Mouse (Mus musculus): ENCODE measurements at regions not wholly inside any gene's neighbourhood (a gene's known extent, or its start where the extent isn't known, plus 50 kb on each side); places are given as distances from the start of the nearest gene placed in this dataset.
"Not testable (repeated sequence)": the region's sequence is repeated elsewhere in the genome, so short reads cannot be mapped to it uniquely, and the experiment has no call there.

- 69% methylated on average over 10 of the region's 10 CpGs for WGBS (ENCODE audit: insufficient replicate concordance)
- Histone ChIP-seq H3K9me3 (replicated peaks; ENCODE audit: control insufficient read depth, low read length) (no peaks in the 10 kb centered on the region), H3K4me2 (no peak overlapping the region), H3K9ac (ENCODE audit: low read depth, low read length) (no peak overlapping the region), H3K4me1 (ENCODE audit: control insufficient read depth, insufficient read depth, low read length) (no peaks in the 10 kb centered on the region), H3K27ac (ENCODE audit: low read depth, low read length) (no peak overlapping the region), H3K36me3 (ENCODE audit: control insufficient read depth, insufficient read depth, low read length) (no peaks in the 10 kb centered on the region), H3K4me3 (ENCODE audit: low read depth, low read length) (no peak overlapping the region), H3K27me3 (ENCODE audit: control insufficient read depth, insufficient read depth, low read length) (no peaks in the 10 kb centered on the region)
- ATAC-seq (replicated peaks; ENCODE audit: insufficient number of reproducible peaks, low FRiP score, low TSS enrichment): no peak
Observed at GRCm38 (mm10) chr17:4875086-4876046, 118.8 kb upstream of the Arid1b start.

GRCm38 (mm10) chr17:4876431-4876830, 117.7 kb upstream of the Arid1b start:
- Histone ChIP-seq H3K4me1 (ENCODE audit: control insufficient read depth, insufficient read depth, low read length) (no peaks in the 10 kb centered on the region), H3K36me3 (ENCODE audit: control insufficient read depth, insufficient read depth, low read length) (no peaks in the 10 kb centered on the region), H3K4me3 (ENCODE audit: low read depth, low read length) (no peak overlapping the region), H3K27ac (ENCODE audit: low read depth, low read length) (no peak overlapping the region), H3K4me2 (no peak overlapping the region), H3K27me3 (ENCODE audit: control insufficient read depth, insufficient read depth, low read length) (no peaks in the 10 kb centered on the region), H3K9me3 (replicated peaks; ENCODE audit: control insufficient read depth, low read length) (no peaks in the 10 kb centered on the region), H3K9ac (ENCODE audit: low read depth, low read length) (no peak overlapping the region)
- 71% methylated on average over 4 of the region's 4 CpGs for WGBS (ENCODE audit: insufficient replicate concordance)
- ATAC-seq (replicated peaks; ENCODE audit: insufficient number of reproducible peaks, low FRiP score, low TSS enrichment): no peak

- H3K4me2 ChIP-seq: no peak overlapping the region
- no peak overlapping the region for H3K9ac ChIP-seq (ENCODE audit: low read depth, low read length)
- H3K27ac ChIP-seq (ENCODE audit: low read depth, low read length): no peak overlapping the region
- no peaks in the 10 kb centered on the region for H3K36me3 ChIP-seq (ENCODE audit: control insufficient read depth, insufficient read depth, low read length)
- ATAC-seq (replicated peaks; ENCODE audit: insufficient number of reproducible peaks, low FRiP score, low TSS enrichment): no peak
- no peak overlapping the region for H3K4me3 ChIP-seq (ENCODE audit: low read depth, low read length)
- WGBS (ENCODE audit: insufficient replicate concordance): 81% methylated on average over 5 of the region's 5 CpGs
- no peaks in the 10 kb centered on the region for H3K9me3 ChIP-seq (replicated peaks; ENCODE audit: control insufficient read depth, low read length)
- H3K4me1 ChIP-seq (ENCODE audit: control insufficient read depth, insufficient read depth, low read length): no peaks in the 10 kb centered on the region
- H3K27me3 ChIP-seq (ENCODE audit: control insufficient read depth, insufficient read depth, low read length): no peaks in the 10 kb centered on the region
Observed at GRCm38 (mm10) chr17:4881473-4881872, 112.7 kb upstream of the Arid1b start.

- H3K9ac ChIP-seq (ENCODE audit: low read depth, low read length): no peak overlapping the region
- H3K27ac ChIP-seq (ENCODE audit: low read depth, low read length): no peak overlapping the region
- no peak overlapping the region for H3K4me2 ChIP-seq
- no peaks in the 10 kb centered on the region for H3K4me1 ChIP-seq (ENCODE audit: control insufficient read depth, insufficient read depth, low read length)
- H3K4me3 ChIP-seq (ENCODE audit: low read depth, low read length): no peak overlapping the region
- no peaks in the 10 kb centered on the region for H3K27me3 ChIP-seq (ENCODE audit: control insufficient read depth, insufficient read depth, low read length)
- H3K36me3 ChIP-seq (ENCODE audit: control insufficient read depth, insufficient read depth, low read length): no peaks in the 10 kb centered on the region
- WGBS (ENCODE audit: insufficient replicate concordance): 70% methylated on average over 2 of the region's 2 CpGs
- ATAC-seq (replicated peaks; ENCODE audit: insufficient number of reproducible peaks, low FRiP score, low TSS enrichment): no peak
- H3K9me3 ChIP-seq (replicated peaks; ENCODE audit: control insufficient read depth, low read length): no peaks in the 10 kb centered on the region
Observed at GRCm38 (mm10) chr17:4884083-4884482, 110.0 kb upstream of the Arid1b start.

GRCm38 (mm10) chr17:4884761-4885160, 109.4 kb upstream of the Arid1b start:
- no peak overlapping the region for H3K27ac ChIP-seq (ENCODE audit: low read depth, low read length)
- 67% methylated on average over 3 of the region's 3 CpGs for WGBS (ENCODE audit: insufficient replicate concordance)

GRCm38 (mm10) chr17:4887331-4887730, 106.8 kb upstream of the Arid1b start:
- not testable (repeated sequence) for H3K9me3 ChIP-seq (replicated peaks; ENCODE audit: control insufficient read depth, low read length); ATAC-seq (replicated peaks; ENCODE audit: insufficient number of reproducible peaks, low FRiP score, low TSS enrichment); H3K9ac ChIP-seq (ENCODE audit: low read depth, low read length); H3K4me3 ChIP-seq (ENCODE audit: low read depth, low read length); H3K4me2 ChIP-seq; H3K36me3 ChIP-seq (ENCODE audit: control insufficient read depth, insufficient read depth, low read length); H3K27me3 ChIP-seq (ENCODE audit: control insufficient read depth, insufficient read depth, low read length); H3K27ac ChIP-seq (ENCODE audit: low read depth, low read length); H3K4me1 ChIP-seq (ENCODE audit: control insufficient read depth, insufficient read depth, low read length)
- WGBS (ENCODE audit: insufficient replicate concordance): 84% methylated on average over 12 of the region's 12 CpGs

More at GRCm38 (mm10) chr17:4884761-4885160, 109.4 kb upstream of the Arid1b start:
- Histone ChIP-seq H3K36me3 (ENCODE audit: control insufficient read depth, insufficient read depth, low read length) (no peaks in the 10 kb centered on the region), H3K4me2 (no peak overlapping the region), H3K27me3 (ENCODE audit: control insufficient read depth, insufficient read depth, low read length) (no peaks in the 10 kb centered on the region), H3K9ac (ENCODE audit: low read depth, low read length) (no peak overlapping the region), H3K4me3 (ENCODE audit: low read depth, low read length) (no peak overlapping the region), H3K4me1 (ENCODE audit: control insufficient read depth, insufficient read depth, low read length) (no peaks in the 10 kb centered on the region), H3K9me3 (replicated peaks; ENCODE audit: control insufficient read depth, low read length) (no peaks in the 10 kb centered on the region)
- no peak for ATAC-seq (replicated peaks; ENCODE audit: insufficient number of reproducible peaks, low FRiP score, low TSS enrichment)

GRCm38 (mm10) chr17:4889577-4889976, 104.6 kb upstream of the Arid1b start:
- WGBS (ENCODE audit: insufficient replicate concordance): 55% methylated on average over 2 of the region's 2 CpGs
- H3K9me3 ChIP-seq (replicated peaks; ENCODE audit: control insufficient read depth, low read length): no peaks in the 10 kb centered on the region
- no peaks in the 10 kb centered on the region for H3K27me3 ChIP-seq (ENCODE audit: control insufficient read depth, insufficient read depth, low read length)

GRCm38 (mm10) chr17:4890131-4890530, 104.0 kb upstream of the Arid1b start:
- no peak overlapping the region for H3K4me2 ChIP-seq
- no peak overlapping the region for H3K4me3 ChIP-seq (ENCODE audit: low read depth, low read length)
- no peak for ATAC-seq (replicated peaks; ENCODE audit: insufficient number of reproducible peaks, low FRiP score, low TSS enrichment)
- WGBS (ENCODE audit: insufficient replicate concordance): 100% methylated on average over 1 of the region's 1 CpGs
- no peak overlapping the region for H3K9ac ChIP-seq (ENCODE audit: low read depth, low read length)
- no peaks in the 10 kb centered on the region for H3K36me3 ChIP-seq (ENCODE audit: control insufficient read depth, insufficient read depth, low read length)
- H3K4me1 ChIP-seq (ENCODE audit: control insufficient read depth, insufficient read depth, low read length): no peaks in the 10 kb centered on the region
- H3K27ac ChIP-seq (ENCODE audit: low read depth, low read length): no peak overlapping the region
- no peaks in the 10 kb centered on the region for H3K27me3 ChIP-seq (ENCODE audit: control insufficient read depth, insufficient read depth, low read length)
- no peaks in the 10 kb centered on the region for H3K9me3 ChIP-seq (replicated peaks; ENCODE audit: control insufficient read depth, low read length)

More at GRCm38 (mm10) chr17:4889577-4889976, 104.6 kb upstream of the Arid1b start:
- no peaks in the 10 kb centered on the region for H3K4me1 ChIP-seq (ENCODE audit: control insufficient read depth, insufficient read depth, low read length)
- H3K27ac ChIP-seq (ENCODE audit: low read depth, low read length): no peak overlapping the region
- H3K4me3 ChIP-seq (ENCODE audit: low read depth, low read length): no peak overlapping the region
- no peak overlapping the region for H3K4me2 ChIP-seq
- H3K36me3 ChIP-seq (ENCODE audit: control insufficient read depth, insufficient read depth, low read length): no peaks in the 10 kb centered on the region
- H3K9ac ChIP-seq (ENCODE audit: low read depth, low read length): no peak overlapping the region
- no peak for ATAC-seq (replicated peaks; ENCODE audit: insufficient number of reproducible peaks, low FRiP score, low TSS enrichment)

- no peak overlapping the region for H3K4me2 ChIP-seq
- no peaks in the 10 kb centered on the region for H3K36me3 ChIP-seq (ENCODE audit: control insufficient read depth, insufficient read depth, low read length)
- no peak overlapping the region for H3K27ac ChIP-seq (ENCODE audit: low read depth, low read length)
- H3K9ac ChIP-seq (ENCODE audit: low read depth, low read length): no peak overlapping the region
- H3K4me1 ChIP-seq (ENCODE audit: control insufficient read depth, insufficient read depth, low read length): no peaks in the 10 kb centered on the region
- no peaks in the 10 kb centered on the region for H3K9me3 ChIP-seq (replicated peaks; ENCODE audit: control insufficient read depth, low read length)
- 75% methylated on average over 8 of the region's 8 CpGs for WGBS (ENCODE audit: insufficient replicate concordance)
- no peak overlapping the region for H3K4me3 ChIP-seq (ENCODE audit: low read depth, low read length)
- no peaks in the 10 kb centered on the region for H3K27me3 ChIP-seq (ENCODE audit: control insufficient read depth, insufficient read depth, low read length)
- no peak for ATAC-seq (replicated peaks; ENCODE audit: insufficient number of reproducible peaks, low FRiP score, low TSS enrichment)
Observed at GRCm38 (mm10) chr17:4891576-4891975, 102.6 kb upstream of the Arid1b start.
